Mouse (Mus musculus): ENCODE measurements around the gene Aldh1a7. TPM values are rescaled to one million over a fixed set of nuclear protein-coding genes. Genes with fewer than 3 reads are reported as not detected.
A peak's percentile ranks its signal among the peaks of the same experiment; 100 is the strongest.

The Aldh1a7 gene
- polyA plus RNA-seq (2014; fragmentation: Nextera tagmentation; extraction: Ambion mirVana), result 0.72 and 2.5 TPM in 2 replicates

DNA sequence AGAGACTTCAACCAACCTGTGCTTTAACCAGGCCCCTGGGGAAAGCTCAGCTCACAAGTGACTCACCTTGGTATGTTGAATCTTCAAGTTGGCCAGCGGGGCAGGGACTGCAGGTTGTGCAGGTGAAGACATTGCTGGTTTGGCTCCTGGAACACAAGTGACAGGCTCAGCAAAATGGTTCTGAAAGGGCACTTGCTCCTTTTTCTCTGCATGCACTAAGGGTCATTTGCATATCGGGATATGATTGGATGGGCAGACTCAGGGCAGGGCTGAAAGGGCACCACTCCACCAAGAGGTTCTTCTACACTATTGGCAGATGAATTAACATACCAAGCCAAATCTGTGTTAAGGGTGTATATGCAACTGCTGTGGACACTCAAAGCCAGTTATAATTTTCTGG is at the start of gene Aldh1a7:
Aldh1a7 (minus strand) TSS at position 182 of the 400 bp plus-strand sequence.
- H3K27me3 ChIP-seq (ENCODE audit: control insufficient read depth, insufficient read depth, low read length), result no peaks in the 10 kb centered on the region
- H3K9me3 ChIP-seq (ENCODE audit: control insufficient read depth, low read length), result no peaks in the 10 kb centered on the region
- H3K9ac ChIP-seq (replicated peaks; ENCODE audit: low read depth, low read length), result no peak within 1 kb of the TSS
- H3K4me1 ChIP-seq (ENCODE audit: control insufficient read depth, insufficient read depth, low read length), result no peaks in the 10 kb centered on the region
- no peak within 1 kb of the TSS for H3K27ac ChIP-seq (ENCODE audit: low read depth, low read length)
- H3K4me3 ChIP-seq (ENCODE audit: low read depth, low read length), result no peak within 1 kb of the TSS
- H3K36me3 ChIP-seq (ENCODE audit: control insufficient read depth, insufficient read depth, low read length), result no peaks in the 10 kb centered on the region
- H3K4me2 ChIP-seq (ENCODE audit: low read depth, low read length), result no peak within 1 kb of the TSS
- WGBS, result 65% methylated on average over 2 of the region's 2 CpGs
- no peak for ATAC-seq (ENCODE audit: low read depth)

GRCm38 (mm10) chr19:20775681-20776080 is 48.3 kb upstream of the Aldh1a7 start:
- H3K27me3 ChIP-seq (ENCODE audit: control insufficient read depth, insufficient read depth, low read length), result no peaks in the 10 kb centered on the region
- no peak overlapping the region for H3K4me2 ChIP-seq (ENCODE audit: low read depth, low read length)
- H3K4me3 ChIP-seq (ENCODE audit: low read depth, low read length), result no peak overlapping the region
- no peak overlapping the region for H3K9ac ChIP-seq (replicated peaks; ENCODE audit: low read depth, low read length)
- no peaks in the 10 kb centered on the region for H3K9me3 ChIP-seq (ENCODE audit: control insufficient read depth, low read length)
- 81% methylated on average over 2 of the region's 2 CpGs for WGBS
- H3K36me3 ChIP-seq (ENCODE audit: control insufficient read depth, insufficient read depth, low read length), result no peaks in the 10 kb centered on the region
- no peak overlapping the region for H3K27ac ChIP-seq (ENCODE audit: low read depth, low read length)
- ATAC-seq (ENCODE audit: low read depth), result no peak
- no peaks in the 10 kb centered on the region for H3K4me1 ChIP-seq (ENCODE audit: control insufficient read depth, insufficient read depth, low read length)

GRCm38 (mm10) chr19:20773941-20774340 is 46.6 kb upstream of the Aldh1a7 start:
- ATAC-seq (ENCODE audit: low read depth), result no peak
- no peaks in the 10 kb centered on the region for H3K4me1 ChIP-seq (ENCODE audit: control insufficient read depth, insufficient read depth, low read length)
- no peaks in the 10 kb centered on the region for H3K27me3 ChIP-seq (ENCODE audit: control insufficient read depth, insufficient read depth, low read length)
- no peaks in the 10 kb centered on the region for H3K9me3 ChIP-seq (ENCODE audit: control insufficient read depth, low read length)
- H3K4me2 ChIP-seq (ENCODE audit: low read depth, low read length), result no peak overlapping the region
- H3K9ac ChIP-seq (replicated peaks; ENCODE audit: low read depth, low read length), result no peak overlapping the region
- no peaks in the 10 kb centered on the region for H3K36me3 ChIP-seq (ENCODE audit: control insufficient read depth, insufficient read depth, low read length)
- no peak overlapping the region for H3K4me3 ChIP-seq (ENCODE audit: low read depth, low read length)
- H3K27ac ChIP-seq (ENCODE audit: low read depth, low read length), result no peak overlapping the region
- WGBS, result 90% methylated on average over 7 of the region's 7 CpGs

GRCm38 (mm10) chr19:20764214-20764613 is 36.9 kb upstream of the Aldh1a7 start:
- Histone ChIP-seq H3K4me1 (ENCODE audit: control insufficient read depth, insufficient read depth, low read length) (no peaks in the 10 kb centered on the region), H3K9me3 (ENCODE audit: control insufficient read depth, low read length) (no peaks in the 10 kb centered on the region), H3K27ac (ENCODE audit: low read depth, low read length) (no peak overlapping the region), H3K36me3 (ENCODE audit: control insufficient read depth, insufficient read depth, low read length) (no peaks in the 10 kb centered on the region), H3K4me2 (ENCODE audit: low read depth, low read length) (no peak overlapping the region), H3K9ac (replicated peaks; ENCODE audit: low read depth, low read length) (no peak overlapping the region), H3K27me3 (ENCODE audit: control insufficient read depth, insufficient read depth, low read length) (no peaks in the 10 kb centered on the region), H3K4me3 (ENCODE audit: low read depth, low read length) (no peak overlapping the region)
- WGBS, result 24% methylated on average over 1 of the region's 1 CpGs
- ATAC-seq (ENCODE audit: low read depth), result peak; percentile 92

- Histone ChIP-seq H3K9ac (replicated peaks; ENCODE audit: low read depth, low read length) (no peak overlapping the region), H3K4me2 (ENCODE audit: low read depth, low read length) (no peak overlapping the region), H3K4me1 (ENCODE audit: control insufficient read depth, insufficient read depth, low read length) (no peaks in the 10 kb centered on the region), H3K4me3 (ENCODE audit: low read depth, low read length) (no peak overlapping the region), H3K36me3 (ENCODE audit: control insufficient read depth, insufficient read depth, low read length) (no peaks in the 10 kb centered on the region), H3K9me3 (ENCODE audit: control insufficient read depth, low read length) (no peaks in the 10 kb centered on the region), H3K27me3 (ENCODE audit: control insufficient read depth, insufficient read depth, low read length) (no peaks in the 10 kb centered on the region), H3K27ac (ENCODE audit: low read depth, low read length) (no peak overlapping the region)
- ATAC-seq (ENCODE audit: low read depth), result no peak
- 65% methylated on average over 4 of the region's 4 CpGs for WGBS
Measured at GRCm38 (mm10) chr19:20761675-20762426, 34.5 kb upstream of the Aldh1a7 start.

GRCm38 (mm10) chr19:20761119-20761518 is 33.8 kb upstream of the Aldh1a7 start:
- 82% methylated on average over 3 of the region's 3 CpGs for WGBS
- no peak overlapping the region for H3K9ac ChIP-seq (replicated peaks; ENCODE audit: low read depth, low read length)
- H3K4me3 ChIP-seq (ENCODE audit: low read depth, low read length), result no peak overlapping the region
- no peaks in the 10 kb centered on the region for H3K36me3 ChIP-seq (ENCODE audit: control insufficient read depth, insufficient read depth, low read length)
- no peaks in the 10 kb centered on the region for H3K9me3 ChIP-seq (ENCODE audit: control insufficient read depth, low read length)
- H3K27me3 ChIP-seq (ENCODE audit: control insufficient read depth, insufficient read depth, low read length), result no peaks in the 10 kb centered on the region
- H3K4me1 ChIP-seq (ENCODE audit: control insufficient read depth, insufficient read depth, low read length), result no peaks in the 10 kb centered on the region
- H3K4me2 ChIP-seq (ENCODE audit: low read depth, low read length), result no peak overlapping the region
- no peak for ATAC-seq (ENCODE audit: low read depth)
- H3K27ac ChIP-seq (ENCODE audit: low read depth, low read length), result no peak overlapping the region

GRCm38 (mm10) chr19:20744630-20745029 is 17.3 kb upstream of the Aldh1a7 start:
- H3K9me3 ChIP-seq (ENCODE audit: control insufficient read depth, low read length), result no peaks in the 10 kb centered on the region
- no peak overlapping the region for H3K9ac ChIP-seq (replicated peaks; ENCODE audit: low read depth, low read length)
- no peak overlapping the region for H3K4me2 ChIP-seq (ENCODE audit: low read depth, low read length)
- H3K27ac ChIP-seq (ENCODE audit: low read depth, low read length), result no peak overlapping the region
- 90% methylated on average over 1 of the region's 1 CpGs for WGBS
- no peaks in the 10 kb centered on the region for H3K4me1 ChIP-seq (ENCODE audit: control insufficient read depth, insufficient read depth, low read length)
- no peaks in the 10 kb centered on the region for H3K36me3 ChIP-seq (ENCODE audit: control insufficient read depth, insufficient read depth, low read length)
- H3K27me3 ChIP-seq (ENCODE audit: control insufficient read depth, insufficient read depth, low read length), result no peaks in the 10 kb centered on the region
- no peak for ATAC-seq (ENCODE audit: low read depth)
- H3K4me3 ChIP-seq (ENCODE audit: low read depth, low read length), result no peak overlapping the region

GRCm38 (mm10) chr19:20728278-20728677 is 916 bp upstream of the Aldh1a7 start:
- no peaks in the 10 kb centered on the region for H3K27me3 ChIP-seq (ENCODE audit: control insufficient read depth, insufficient read depth, low read length)
- H3K27ac ChIP-seq (ENCODE audit: low read depth, low read length), result no peak overlapping the region
- H3K36me3 ChIP-seq (ENCODE audit: control insufficient read depth, insufficient read depth, low read length), result no peaks in the 10 kb centered on the region
- H3K9ac ChIP-seq (replicated peaks; ENCODE audit: low read depth, low read length), result no peak overlapping the region
- H3K4me3 ChIP-seq (ENCODE audit: low read depth, low read length), result no peak overlapping the region
- no peaks in the 10 kb centered on the region for H3K4me1 ChIP-seq (ENCODE audit: control insufficient read depth, insufficient read depth, low read length)
- ATAC-seq (ENCODE audit: low read depth), result no peak
- WGBS, result 93% methylated on average over 1 of the region's 1 CpGs
- no peaks in the 10 kb centered on the region for H3K9me3 ChIP-seq (ENCODE audit: control insufficient read depth, low read length)
- H3K4me2 ChIP-seq (ENCODE audit: low read depth, low read length), result no peak overlapping the region

GRCm38 (mm10) chr19:20722913-20723312 is 4.4 kb downstream of the Aldh1a7 start:
- H3K27ac ChIP-seq (ENCODE audit: low read depth, low read length), result no peak overlapping the region
- no peak overlapping the region for H3K4me2 ChIP-seq (ENCODE audit: low read depth, low read length)
- no peaks in the 10 kb centered on the region for H3K27me3 ChIP-seq (ENCODE audit: control insufficient read depth, insufficient read depth, low read length)
- ATAC-seq (ENCODE audit: low read depth), result no peak
- no peak overlapping the region for H3K9ac ChIP-seq (replicated peaks; ENCODE audit: low read depth, low read length)
- WGBS, result 89% methylated on average over 2 of the region's 2 CpGs
- no peaks in the 10 kb centered on the region for H3K9me3 ChIP-seq (ENCODE audit: control insufficient read depth, low read length)
- H3K4me3 ChIP-seq (ENCODE audit: low read depth, low read length), result no peak overlapping the region
- H3K4me1 ChIP-seq (ENCODE audit: control insufficient read depth, insufficient read depth, low read length), result no peaks in the 10 kb centered on the region
- no peaks in the 10 kb centered on the region for H3K36me3 ChIP-seq (ENCODE audit: control insufficient read depth, insufficient read depth, low read length)
